Mouse (Mus musculus) neural tube, embryonic 11.5 days (tissue): ENCODE measurements at regions not wholly inside any gene's neighbourhood (a gene's known extent, or its start where the extent isn't known, plus 50 kb on each side); places are given as distances from the start of the nearest gene placed in this dataset.
A peak's percentile ranks its signal among the peaks of the same experiment; 100 is the strongest.

Source experiments
- ATAC-seq: fragments of 200-750 bp; cut with Nextera tagmentation; 2 replicates; pipeline ENCODE4 v1.8.0; 2017; ENCODE audit warnings: moderate number of reproducible peaks, mild to moderate bottlenecking, moderate TSS enrichment, moderate library complexity; ENCODE audit not compliant: insufficient read depth, low FRiP score, low TSS enrichment
- DNase-seq: peaks from one replicate; pipeline ENCODE4 v3.0.0-alpha.2; 2015; ENCODE audit warnings: low spot score
- H3K27ac ChIP-seq: fragments of 300-500 bp; sonication (generic); 2 replicates; pipeline ENCODE4 v1.5.1; 2014; ENCODE audit warnings: low read depth, mild to moderate bottlenecking, low read length
- H3K27me3 ChIP-seq: fragments of 300-500 bp; sonication (generic); 2 replicates; pipeline ENCODE4 v1.6.1; 2014; ENCODE audit warnings: mild to moderate bottlenecking, low read length, mixed read lengths; ENCODE audit not compliant: control insufficient read depth, insufficient read depth
- H3K36me3 ChIP-seq: fragments of 300-500 bp; sonication (generic); 2 replicates; pipeline ENCODE4 v1.6.1; 2014; ENCODE audit warnings: mild to moderate bottlenecking, low read length, moderate library complexity, mixed read lengths; ENCODE audit not compliant: control insufficient read depth, insufficient read depth
- H3K4me1 ChIP-seq: fragments of 300-500 bp; sonication (generic); 2 replicates; pipeline ENCODE4 v1.6.1; 2014; ENCODE audit warnings: low read length, mixed read lengths; ENCODE audit not compliant: control insufficient read depth, insufficient read depth
- H3K4me2 ChIP-seq: fragments of 300-500 bp; sonication (generic); 2 replicates; pipeline ENCODE4 v1.6.1; 2014; ENCODE audit warnings: low read depth, mild to moderate bottlenecking, moderate library complexity
- H3K4me3 ChIP-seq: fragments of 300-500 bp; sonication (generic); 2 replicates; pipeline ENCODE4 v1.5.1; 2014; ENCODE audit warnings: low read depth, low read length
- H3K9ac ChIP-seq: fragments of 300-500 bp; sonication (generic); 2 replicates; pipeline ENCODE4 v1.6.1; 2014; ENCODE audit warnings: mild to moderate bottlenecking, low read length
- H3K9me3 ChIP-seq: fragments of 300-500 bp; sonication (generic); 2 replicates; pipeline ENCODE4 v1.6.1; 2016; ENCODE audit warnings: low read length; ENCODE audit not compliant: control insufficient read depth
- WGBS: fragments of 180-500 bp; shearing (Covaris S2); extraction: QIAGEN DNeasy Blood & Tissue Kit; methylation state at CpG from one replicate; pipeline ENCODE4 v1.1.7; 2014; 5-methylcytosine and 5-hydroxymethylcytosine counted together

GRCm38 (mm10) chr1:142973387-142973786 is 667.1 kb upstream of the B3galt2 start:
- WGBS: 85% methylated on average over 2 of the region's 2 CpGs
- ATAC-seq (no peak), DNase-seq (no peak)
- Histone ChIP-seq H3K9me3 (no peaks in the 10 kb centered on the region), H3K27me3 (no peaks in the 10 kb centered on the region), H3K4me3 (no peak overlapping the region), H3K4me2 (no peak overlapping the region), H3K27ac (no peak overlapping the region), H3K9ac (no peak overlapping the region), H3K36me3 (no peaks in the 10 kb centered on the region), H3K4me1 (no peaks in the 10 kb centered on the region)

GRCm38 (mm10) chr1:142982994-142983393 is 657.5 kb upstream of the B3galt2 start:
- Histone ChIP-seq H3K4me2 (no peak overlapping the region), H3K9ac (no peak overlapping the region), H3K4me3 (no peak overlapping the region), H3K36me3 (no peaks in the 10 kb centered on the region), H3K27me3 (no peaks in the 10 kb centered on the region), H3K27ac (no peak overlapping the region), H3K9me3 (no peaks in the 10 kb centered on the region), H3K4me1 (no peaks in the 10 kb centered on the region)
- 83% methylated on average over 5 of the region's 5 CpGs for WGBS
- ATAC-seq (no peak), DNase-seq (no peak)

- H3K4me1 ChIP-seq: no peaks in the 10 kb centered on the region
- WGBS: 89% methylated on average over 3 of the region's 3 CpGs
- ATAC-seq (no peak), DNase-seq (no peak)
- no peak overlapping the region for H3K4me3 ChIP-seq
- no peaks in the 10 kb centered on the region for H3K27me3 ChIP-seq
- H3K27ac ChIP-seq: no peak overlapping the region
- no peaks in the 10 kb centered on the region for H3K9me3 ChIP-seq
- no peak overlapping the region for H3K4me2 ChIP-seq
- H3K36me3 ChIP-seq: no peaks in the 10 kb centered on the region
- no peak overlapping the region for H3K9ac ChIP-seq
Measured at GRCm38 (mm10) chr1:142983641-142984040, 656.8 kb upstream of the B3galt2 start.

DNA sequence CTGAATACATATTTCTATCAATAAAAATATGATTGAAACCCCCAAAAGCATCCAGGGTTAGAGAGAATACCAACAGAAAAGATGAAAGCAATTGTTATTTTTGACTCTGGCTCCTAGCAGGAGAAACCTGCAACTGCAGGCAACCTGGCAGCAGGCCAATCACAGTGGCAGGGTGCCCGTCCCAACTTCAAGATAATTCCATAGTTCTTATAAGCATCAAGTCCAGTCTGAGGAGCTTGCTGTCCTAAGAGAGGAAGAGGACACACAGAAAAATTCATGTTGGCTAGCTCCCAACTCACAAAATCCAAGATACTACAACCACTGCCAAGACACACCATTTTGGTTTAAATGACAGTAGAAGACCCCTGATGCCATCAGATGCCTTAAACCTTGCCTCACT is 654.9 kb upstream of the B3galt2 start:
- DNase-seq (no peak), ATAC-seq (no peak)
- no peak overlapping the region for H3K9ac ChIP-seq
- no peak overlapping the region for H3K4me3 ChIP-seq
- H3K27ac ChIP-seq: no peak overlapping the region
- H3K27me3 ChIP-seq: no peaks in the 10 kb centered on the region
- no peaks in the 10 kb centered on the region for H3K4me1 ChIP-seq
- 92% methylated on average over 1 of the region's 1 CpGs for WGBS
- H3K9me3 ChIP-seq: no peaks in the 10 kb centered on the region
- no peak overlapping the region for H3K4me2 ChIP-seq
- no peaks in the 10 kb centered on the region for H3K36me3 ChIP-seq

DNA sequence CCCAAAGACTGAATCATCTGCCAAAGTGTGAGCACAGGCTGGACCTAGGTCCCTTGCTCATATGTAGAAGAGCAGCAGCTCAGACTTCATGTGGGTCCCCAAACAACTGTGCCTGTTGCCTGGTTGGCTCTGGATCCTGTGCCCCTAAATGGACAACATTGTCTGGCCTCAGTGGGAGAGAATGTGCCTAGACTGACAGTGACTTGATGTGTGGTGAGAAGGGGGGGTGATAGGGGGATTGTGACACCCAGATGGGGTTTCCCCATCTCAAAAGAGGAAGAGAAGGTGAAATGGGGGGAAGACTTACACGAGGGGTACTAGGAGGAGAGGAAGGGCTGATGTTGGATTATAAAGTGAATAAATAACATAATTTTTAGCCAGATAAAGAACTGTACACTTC is 640.2 kb upstream of the B3galt2 start:
- Histone ChIP-seq H3K27me3 (no peaks in the 10 kb centered on the region), H3K4me1 (no peaks in the 10 kb centered on the region), H3K9me3 (no peaks in the 10 kb centered on the region), H3K27ac (no peak overlapping the region), H3K9ac (no peak overlapping the region), H3K4me3 (no peak overlapping the region), H3K4me2 (no peak overlapping the region), H3K36me3 (no peaks in the 10 kb centered on the region)
- ATAC-seq (no peak), DNase-seq (no peak)
- 61% methylated on average over 1 of the region's 1 CpGs for WGBS

GRCm38 (mm10) chr1:143001112-143001511 is 639.4 kb upstream of the B3galt2 start:
- no peaks in the 10 kb centered on the region for H3K36me3 ChIP-seq
- no peak overlapping the region for H3K9ac ChIP-seq
- WGBS: 82% methylated on average over 3 of the region's 3 CpGs

DNA sequence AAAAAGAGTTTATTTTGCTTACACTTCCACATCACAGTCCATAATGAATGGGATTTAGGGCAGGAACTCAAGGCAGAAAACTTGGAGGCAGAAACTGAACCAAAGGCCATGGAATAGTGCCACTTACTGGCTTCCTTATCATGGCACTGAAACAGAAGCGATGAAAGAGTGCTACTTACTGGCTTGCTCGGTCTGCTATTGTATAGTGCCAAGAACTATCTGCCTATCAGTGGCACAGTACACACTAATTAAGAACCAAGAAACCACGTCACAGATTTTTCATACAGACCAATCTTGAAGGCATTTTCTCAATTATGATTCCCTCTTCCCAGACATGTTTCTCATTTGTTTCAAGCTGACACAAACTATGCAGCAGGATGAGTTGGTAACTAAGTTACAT is 634.4 kb upstream of the B3galt2 start:
- H3K27me3 ChIP-seq: no peaks in the 10 kb centered on the region
- no peak overlapping the region for H3K4me2 ChIP-seq
- no peaks in the 10 kb centered on the region for H3K4me1 ChIP-seq
- ATAC-seq: no peak
- H3K27ac ChIP-seq: no peak overlapping the region
- WGBS: 91% methylated on average over 3 of the region's 3 CpGs
- H3K36me3 ChIP-seq: no peaks in the 10 kb centered on the region
- no peak for DNase-seq
- no peak overlapping the region for H3K4me3 ChIP-seq
- H3K9ac ChIP-seq: no peak overlapping the region
- H3K9me3 ChIP-seq: no peaks in the 10 kb centered on the region

More at GRCm38 (mm10) chr1:143001112-143001511, 639.4 kb upstream of the B3galt2 start:
- Histone ChIP-seq H3K27me3 (no peaks in the 10 kb centered on the region), H3K4me3 (no peak overlapping the region), H3K4me2 (no peak overlapping the region), H3K4me1 (no peaks in the 10 kb centered on the region), H3K27ac (no peak overlapping the region), H3K9me3 (no peaks in the 10 kb centered on the region)
- ATAC-seq: no peak
- no peak for DNase-seq

- WGBS: 71% methylated on average over 2 of the region's 2 CpGs
- H3K4me2 ChIP-seq: no peak overlapping the region
- peak; percentile 50; the same call in 1 of the 2 replicates for ATAC-seq
Measured at GRCm38 (mm10) chr1:143019982-143020381, 620.5 kb upstream of the B3galt2 start.

DNA sequence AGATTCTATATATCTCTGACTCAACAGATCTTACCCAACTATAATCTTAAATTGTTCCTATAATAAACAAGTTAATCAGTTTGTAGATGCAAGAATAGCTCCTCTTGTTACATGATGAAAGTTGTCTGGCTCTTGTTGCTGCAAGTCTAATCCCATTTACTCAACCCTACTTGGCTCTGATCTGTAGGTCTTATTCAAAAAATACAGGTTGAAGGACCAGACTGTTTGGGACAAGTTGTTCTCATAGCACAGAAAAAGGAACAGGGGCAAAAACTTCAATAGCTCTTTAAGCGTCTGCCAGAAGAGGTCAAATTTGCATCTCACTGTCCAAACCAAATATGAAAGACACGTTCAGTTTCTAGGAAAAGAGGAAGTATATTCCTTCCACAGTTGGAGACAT is 587.3 kb upstream of the B3galt2 start:
- 77% methylated on average over 2 of the region's 2 CpGs for WGBS
- no peak for ATAC-seq

More at GRCm38 (mm10) chr1:143019982-143020381, 620.5 kb upstream of the B3galt2 start:
- DNase-seq: no peak
- Histone ChIP-seq H3K27ac (no peak overlapping the region), H3K36me3 (no peaks in the 10 kb centered on the region), H3K9me3 (no peaks in the 10 kb centered on the region), H3K27me3 (no peaks in the 10 kb centered on the region), H3K4me3 (no peak overlapping the region), H3K9ac (no peak overlapping the region), H3K4me1 (no peaks in the 10 kb centered on the region)

More for the DNA sequence above, 587.3 kb upstream of the B3galt2 start:
- H3K4me1 ChIP-seq: no peaks in the 10 kb centered on the region
- H3K4me2 ChIP-seq: no peak overlapping the region
- no peaks in the 10 kb centered on the region for H3K9me3 ChIP-seq
- no peak overlapping the region for H3K9ac ChIP-seq
- H3K27ac ChIP-seq: no peak overlapping the region
- H3K27me3 ChIP-seq: no peaks in the 10 kb centered on the region
- H3K4me3 ChIP-seq: no peak overlapping the region
- DNase-seq: no peak
- H3K36me3 ChIP-seq: no peaks in the 10 kb centered on the region
